Mouse (Mus musculus) small intestine, adult 2 months (tissue): Measurements from ENCODE around the gene Svop.

ENCODE experiments used
- CTCF ChIP-seq: fragments of 200-500 bp; IDR thresholded peaks from 2 replicates; pipeline ENCODE4 v1.5.1; 2012; ENCODE audit warnings: low read depth, mild to moderate bottlenecking, control low read depth, inconsistent platforms, low read length, moderate library complexity, mixed read lengths; ENCODE audit not compliant: insufficient replicate concordance, insufficient read length; ENCODE audit errors: extremely low read depth
- POLR2A ChIP-seq: fragments of 200-500 bp; IDR thresholded peaks from 2 replicates; pipeline ENCODE4 v1.6.1; 2012; ENCODE audit warnings: low read depth, mild to moderate bottlenecking, control low read depth, inconsistent platforms, low read length, moderate library complexity

DNA sequence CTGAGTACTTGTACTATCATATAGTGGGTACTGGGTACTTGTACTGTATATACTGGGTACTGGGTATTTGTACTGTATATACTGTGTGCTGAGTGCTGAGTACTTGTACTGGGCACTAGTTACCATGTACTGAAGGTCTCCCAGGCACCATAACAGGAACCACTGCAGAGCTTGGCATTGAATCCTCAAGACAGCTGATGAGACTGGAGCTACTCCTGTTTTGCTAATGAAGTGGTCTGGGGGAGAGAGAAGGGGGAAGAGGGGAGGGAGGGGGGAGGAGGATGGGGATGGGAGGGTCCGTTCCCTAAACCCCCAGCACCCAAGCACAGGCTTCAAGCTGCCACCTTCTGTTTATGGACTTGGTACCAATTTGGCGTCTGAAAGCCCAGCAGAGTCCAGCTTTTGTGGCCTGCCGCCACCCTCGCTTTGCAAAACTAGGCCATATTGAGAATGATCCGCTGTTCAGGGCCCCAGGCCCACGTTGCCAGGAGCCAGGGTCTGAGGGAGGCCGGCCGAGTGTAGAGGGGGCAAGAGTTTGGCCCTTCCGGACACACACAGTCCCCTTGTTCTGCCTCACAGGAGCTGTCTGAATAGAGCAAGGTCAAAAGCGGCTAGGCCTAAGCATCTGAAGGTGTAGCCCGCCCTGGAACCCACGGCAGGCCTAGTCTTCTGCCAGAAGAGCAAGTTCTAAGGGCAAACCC lies 83.5 kb downstream of the Svop start:
- TF ChIP-seq POLR2A (no peak), CTCF (no peak)
